Mouse (Mus musculus) embryonic fibroblast, embryonic 13.5 days (primary cell): ENCODE results near the gene Ackr4.

Source experiments
- CTCF ChIP-seq: IDR thresholded peaks from 2 replicates; pipeline ENCODE4 v1.5.1; 2011; ENCODE audit warnings: mild to moderate bottlenecking, control low read depth, low read length, moderate library complexity, borderline replicate concordance; ENCODE audit not compliant: insufficient read depth
- POLR2A ChIP-seq: IDR thresholded peaks from 2 replicates; pipeline ENCODE4 v1.6.1; 2011; ENCODE audit warnings: low read depth, mild to moderate bottlenecking, control low read depth, low read length, moderate library complexity

DNA sequence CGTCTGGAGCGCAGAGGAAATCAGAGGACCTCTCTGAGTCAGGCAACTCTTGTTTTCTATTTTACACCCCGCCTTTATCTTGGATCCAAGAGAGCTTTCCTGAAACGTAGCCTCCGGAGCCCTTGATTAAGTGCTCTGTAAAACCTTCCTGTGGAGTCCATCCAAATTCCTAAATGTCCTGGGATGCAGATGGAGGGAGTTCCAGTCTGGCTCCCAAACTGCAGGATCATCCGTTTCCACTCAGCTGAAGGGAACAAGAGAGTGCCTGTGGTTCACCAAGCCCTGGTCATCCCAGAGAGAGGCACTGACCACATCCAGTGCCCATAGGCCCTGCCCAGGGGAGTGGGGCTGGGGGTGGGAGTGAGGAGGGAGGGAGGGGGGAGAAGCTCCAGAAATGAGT is 24.4 kb downstream of the Ackr4 start:
- TF ChIP-seq POLR2A (no peak), CTCF (no peak)
